Mouse (Mus musculus) brain, embryonic 14.5 days (tissue): ENCODE measurements around the gene D230025D16Rik. TPM values are rescaled to one million over a fixed set of nuclear protein-coding genes. Genes with fewer than 3 reads are reported as not detected.
"Not testable (repeated sequence)": the region's sequence is repeated elsewhere in the genome, so short reads cannot be mapped to it uniquely, and the experiment has no call there.

ENCODE experiments used
- DNase-seq: peaks from one replicate; pipeline ENCODE4 v3.0.0-alpha.2; 2011; ENCODE audit warnings: low read depth
- CTCF ChIP-seq: fragments of 200-500 bp; IDR thresholded peaks from 2 replicates; pipeline ENCODE4 v1.5.1; 2012; ENCODE audit warnings: inconsistent platforms, mild to moderate bottlenecking, moderate library complexity, borderline replicate concordance; ENCODE audit not compliant: insufficient read depth, insufficient read length; ENCODE audit errors: extremely low read depth
- POLR2A ChIP-seq: fragments of 200-500 bp; IDR thresholded peaks from 2 replicates; pipeline ENCODE4 v1.6.1; 2012; ENCODE audit warnings: mild to moderate bottlenecking, inconsistent platforms, borderline replicate concordance; ENCODE audit not compliant: poor library complexity, insufficient read depth, insufficient read length, severe bottlenecking; ENCODE audit errors: extremely low read depth
- polyA plus RNA-seq: library from polyadenylated mRNA; depleted of rRNA; stranded (reverse); fragments of >200 nt; gene quantifications from 2 replicates; pipeline ENCODE4 v1.2.3, GENCODE M21; 2012; rRNA removed

The D230025D16Rik gene
- 33.4 and 40.5 TPM in 2 replicates for polyA plus RNA-seq

DNA sequence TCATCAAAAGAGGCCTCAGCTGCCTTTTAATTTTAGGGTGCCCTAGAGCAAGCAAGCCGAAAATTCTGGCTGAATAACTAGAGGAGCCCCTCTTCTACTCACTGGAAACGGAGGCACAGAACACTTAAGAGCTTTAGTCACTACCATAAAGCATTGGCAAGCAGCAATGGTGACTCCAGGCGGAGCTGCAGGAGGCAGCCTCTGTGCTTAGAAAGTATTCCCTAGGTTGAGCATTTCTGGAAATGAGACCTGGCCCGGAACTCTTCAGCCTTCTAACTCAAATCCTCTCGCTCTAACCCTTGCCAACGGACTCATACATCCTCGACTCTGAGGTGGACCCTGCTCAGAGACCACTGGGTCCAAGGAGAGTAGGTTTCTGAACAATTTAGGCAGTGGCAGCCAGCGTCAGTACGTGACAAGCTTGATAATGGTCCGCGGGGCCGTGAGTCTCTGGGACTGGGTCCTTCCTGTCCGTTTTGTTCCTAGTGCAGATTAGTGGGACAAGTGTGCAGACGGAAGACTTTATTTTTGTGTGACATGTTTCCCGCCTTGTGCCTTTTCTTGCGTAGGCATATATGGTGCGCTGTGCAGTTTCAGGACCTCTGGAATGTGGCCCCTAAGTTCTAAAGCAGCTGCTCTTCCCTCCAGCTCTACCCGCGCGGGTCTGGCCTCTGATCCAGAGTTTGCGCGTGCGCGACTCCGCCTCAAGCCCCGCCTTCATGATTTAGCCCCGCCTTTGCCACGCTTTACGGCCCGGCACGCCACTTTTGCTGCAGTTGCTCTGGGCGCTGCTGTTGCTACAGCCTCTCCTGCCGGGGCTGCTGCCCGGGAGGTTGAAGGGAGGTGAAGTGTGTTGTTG, at the start of gene D230025D16Rik:
TSS of gene D230025D16Rik (plus strand) at position 733 of the 859 bp plus-strand sequence.
- no peak for TF ChIP-seq CTCF
- peak; percentile 83; the same call in 1 of the 2 replicates for TF ChIP-seq POLR2A
- DNase-seq, result peak; percentile 98

DNA sequence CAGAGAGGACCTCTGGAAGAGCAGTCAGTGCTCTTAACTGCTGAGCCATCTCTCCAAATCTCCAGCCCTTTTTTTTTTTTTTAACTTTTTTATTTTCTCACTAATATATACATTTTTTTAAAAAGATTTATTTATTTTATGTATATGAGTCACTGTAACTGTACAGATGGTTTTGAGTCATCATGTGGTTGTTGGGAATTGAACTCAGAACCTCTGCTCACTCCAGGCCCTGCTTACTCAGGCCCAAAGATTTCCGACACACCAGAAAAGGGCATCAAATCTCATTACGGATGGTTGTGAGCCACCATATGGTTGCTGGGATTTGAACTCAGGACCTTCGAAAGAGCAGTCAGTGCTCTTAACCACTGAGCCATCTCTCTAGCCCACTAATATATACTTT, 49.7 kb upstream of the D230025D16Rik start:
- not testable (repeated sequence) for DNase-seq

DNA sequence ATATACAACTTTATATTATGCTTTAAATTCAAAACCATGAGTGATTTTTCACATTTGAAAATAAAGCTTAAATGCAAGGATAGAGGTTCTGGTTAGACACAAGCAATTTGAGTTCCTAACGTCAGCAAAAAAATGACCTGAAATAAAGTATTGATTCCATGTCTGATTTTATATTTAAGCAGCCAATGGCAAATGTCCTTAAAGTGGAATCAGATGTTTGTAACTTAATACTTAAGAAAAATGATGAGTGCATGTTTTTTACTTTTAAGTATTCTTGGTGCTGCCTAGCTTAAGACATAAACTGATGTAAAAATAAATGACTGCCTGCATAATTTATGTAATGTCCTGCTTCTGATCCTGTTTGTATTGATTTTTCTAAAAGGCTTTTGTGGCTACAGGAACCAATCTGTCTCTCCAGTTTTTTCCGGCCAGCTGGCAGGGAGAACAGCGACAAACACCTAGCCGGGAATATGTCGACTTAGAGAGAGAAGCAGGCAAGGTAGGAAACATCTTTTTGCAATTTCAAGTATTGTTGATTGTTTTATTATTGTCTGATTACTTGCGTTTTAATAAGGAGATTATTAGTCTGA, 46.6 kb upstream of the D230025D16Rik start:
- no peak for DNase-seq
- no peak for TF ChIP-seq CTCF

DNA sequence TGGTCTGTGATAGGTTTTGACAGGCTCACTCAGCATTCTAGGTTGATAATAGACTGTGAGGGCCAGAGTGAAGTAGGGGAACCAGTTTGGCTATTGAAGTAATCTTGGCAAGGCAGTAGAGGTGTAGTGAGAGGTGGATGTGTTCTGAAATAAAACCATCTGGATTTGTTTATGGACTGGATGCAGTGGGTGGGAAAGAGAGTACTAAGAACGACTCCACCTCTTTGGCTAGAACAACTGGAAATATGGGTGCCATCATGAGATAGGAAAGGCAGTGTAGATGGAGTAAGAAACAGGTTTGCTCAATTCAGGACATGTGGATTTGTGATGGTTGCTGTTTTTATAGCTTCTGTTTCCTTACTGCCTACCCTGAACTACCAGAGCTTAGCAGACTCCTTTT, 42.7 kb upstream of the D230025D16Rik start:
- no peak for TF ChIP-seq CTCF
- no peak for TF ChIP-seq POLR2A
- DNase-seq, result no peak

DNA sequence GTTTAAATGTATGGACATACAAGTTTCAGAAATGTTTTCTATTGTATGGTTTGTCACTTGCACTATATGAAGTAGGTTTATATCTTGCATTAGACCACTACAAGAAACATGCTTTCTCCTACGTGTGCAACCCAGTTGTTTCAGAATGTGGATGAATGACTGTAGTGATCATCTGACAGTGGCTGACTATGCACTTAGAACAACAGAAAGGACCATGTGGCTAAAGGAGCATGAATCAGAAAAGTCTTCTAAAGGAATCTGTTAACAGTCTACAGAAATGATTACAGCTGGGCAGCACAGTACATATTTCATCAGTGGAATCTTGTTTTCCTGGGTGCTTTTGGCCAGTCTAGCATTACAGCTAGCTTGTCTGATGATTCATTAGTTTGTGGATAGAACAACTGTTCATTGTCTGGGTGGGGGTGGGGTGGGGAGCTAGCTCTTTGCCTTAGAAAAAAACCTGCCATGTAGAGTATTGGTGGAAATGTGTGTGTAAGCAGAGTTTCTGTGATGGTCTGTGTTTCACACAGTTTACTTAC, 38.4 kb upstream of the D230025D16Rik start:
- DNase-seq, result no peak
- TF ChIP-seq CTCF (no peak), POLR2A (no peak)

DNA sequence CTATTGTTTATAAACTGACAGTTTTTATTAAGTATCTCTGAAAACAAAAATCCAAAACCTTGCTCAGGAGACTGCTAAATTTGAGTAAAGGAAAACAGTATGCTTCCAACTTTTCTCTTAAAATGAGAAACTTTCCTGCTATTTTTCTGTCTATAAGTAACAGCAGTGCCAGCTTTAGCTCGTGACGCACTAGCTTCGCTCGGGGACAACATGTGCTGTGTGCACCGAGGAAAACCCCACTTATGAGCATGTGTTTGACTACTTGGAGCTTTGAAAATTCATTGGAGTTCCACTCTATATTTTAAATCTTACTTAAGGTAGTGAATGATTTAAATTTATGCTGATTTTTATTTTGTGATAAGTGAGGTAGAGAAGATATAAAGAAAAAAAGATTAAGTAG, 32.8 kb upstream of the D230025D16Rik start:
- no peak for DNase-seq
- TF ChIP-seq POLR2A (no peak), CTCF (no peak)

DNA sequence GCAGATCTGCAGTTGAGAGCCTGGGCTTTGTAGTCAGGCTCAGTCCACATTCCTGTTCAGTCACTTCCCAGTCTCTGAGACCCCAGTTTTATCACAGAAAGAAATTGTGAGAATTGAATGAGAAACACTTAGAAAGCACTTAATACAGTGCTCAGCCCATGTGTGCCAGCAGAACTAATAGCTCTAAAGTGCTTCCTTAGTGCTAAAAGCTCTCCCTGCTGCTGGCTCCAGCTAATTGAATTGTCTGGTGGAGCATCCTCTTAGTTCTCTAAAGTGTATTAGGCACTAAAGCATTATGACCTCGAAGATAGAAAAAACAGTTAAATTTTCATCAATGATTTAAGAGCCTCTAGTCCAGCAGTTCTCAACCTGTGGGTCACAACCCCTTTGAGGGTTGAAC, 19.2 kb upstream of the D230025D16Rik start:
- DNase-seq, result peak; percentile 46
- TF ChIP-seq POLR2A, result no peak
- TF ChIP-seq CTCF, result no peak

DNA sequence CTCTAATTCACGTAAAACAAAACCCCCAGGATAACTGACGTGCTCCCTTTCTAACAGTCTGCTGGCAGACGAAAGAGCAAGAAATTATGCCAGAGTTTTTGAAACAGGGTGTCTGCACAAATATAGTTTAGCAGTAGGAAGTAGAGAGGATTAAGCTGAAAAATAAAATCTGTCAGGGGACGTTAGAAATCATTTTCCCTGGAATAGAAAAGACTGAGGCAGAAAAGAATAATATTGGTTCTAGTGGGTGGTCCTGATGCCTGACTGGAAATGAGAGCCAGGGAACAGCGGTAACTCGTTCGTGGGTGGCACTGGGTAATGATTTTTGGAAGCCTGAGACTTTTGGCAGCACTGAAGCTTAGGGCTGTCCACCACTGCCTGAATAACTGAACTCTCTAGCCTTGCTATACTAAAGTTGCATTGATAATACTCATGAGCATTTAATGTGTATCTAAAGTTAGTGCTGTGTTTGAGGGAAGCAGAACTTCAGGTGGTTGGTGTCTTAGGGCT, 18.1 kb upstream of the D230025D16Rik start:
- DNase-seq, result peak; percentile 18

DNA sequence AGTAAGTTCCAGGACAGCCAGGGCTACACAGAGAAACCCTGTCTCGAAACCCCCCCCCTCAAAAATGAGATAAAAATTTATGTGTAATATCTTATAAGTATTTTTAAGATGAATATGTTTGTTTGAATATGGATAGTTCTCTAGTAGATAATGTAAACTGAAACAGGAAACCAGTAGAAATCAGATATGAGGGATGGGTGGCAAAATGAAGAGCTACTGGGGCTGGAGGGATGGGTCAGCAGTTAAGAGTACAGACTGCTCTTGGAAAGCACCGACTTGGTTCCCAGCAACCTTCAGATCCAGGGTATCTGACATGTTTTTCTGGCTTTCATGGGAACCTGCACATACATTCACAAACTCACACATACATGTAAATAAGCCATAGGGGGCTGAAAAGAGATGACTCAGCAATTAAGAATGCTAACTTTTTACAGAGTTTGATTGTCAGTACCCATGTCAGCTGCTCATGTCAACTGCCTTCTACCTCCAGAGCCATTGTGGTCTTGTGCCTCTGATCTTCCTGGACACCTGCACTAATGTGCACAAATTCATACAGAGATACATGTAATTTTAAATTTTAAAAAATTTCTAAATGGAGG, 17.2 kb upstream of the D230025D16Rik start:
- TF ChIP-seq CTCF (no peak), POLR2A (no peak)
- no peak for DNase-seq

More for the DNA sequence above, 18.1 kb upstream of the D230025D16Rik start:
- no peak for TF ChIP-seq CTCF
- no peak for TF ChIP-seq POLR2A

DNA sequence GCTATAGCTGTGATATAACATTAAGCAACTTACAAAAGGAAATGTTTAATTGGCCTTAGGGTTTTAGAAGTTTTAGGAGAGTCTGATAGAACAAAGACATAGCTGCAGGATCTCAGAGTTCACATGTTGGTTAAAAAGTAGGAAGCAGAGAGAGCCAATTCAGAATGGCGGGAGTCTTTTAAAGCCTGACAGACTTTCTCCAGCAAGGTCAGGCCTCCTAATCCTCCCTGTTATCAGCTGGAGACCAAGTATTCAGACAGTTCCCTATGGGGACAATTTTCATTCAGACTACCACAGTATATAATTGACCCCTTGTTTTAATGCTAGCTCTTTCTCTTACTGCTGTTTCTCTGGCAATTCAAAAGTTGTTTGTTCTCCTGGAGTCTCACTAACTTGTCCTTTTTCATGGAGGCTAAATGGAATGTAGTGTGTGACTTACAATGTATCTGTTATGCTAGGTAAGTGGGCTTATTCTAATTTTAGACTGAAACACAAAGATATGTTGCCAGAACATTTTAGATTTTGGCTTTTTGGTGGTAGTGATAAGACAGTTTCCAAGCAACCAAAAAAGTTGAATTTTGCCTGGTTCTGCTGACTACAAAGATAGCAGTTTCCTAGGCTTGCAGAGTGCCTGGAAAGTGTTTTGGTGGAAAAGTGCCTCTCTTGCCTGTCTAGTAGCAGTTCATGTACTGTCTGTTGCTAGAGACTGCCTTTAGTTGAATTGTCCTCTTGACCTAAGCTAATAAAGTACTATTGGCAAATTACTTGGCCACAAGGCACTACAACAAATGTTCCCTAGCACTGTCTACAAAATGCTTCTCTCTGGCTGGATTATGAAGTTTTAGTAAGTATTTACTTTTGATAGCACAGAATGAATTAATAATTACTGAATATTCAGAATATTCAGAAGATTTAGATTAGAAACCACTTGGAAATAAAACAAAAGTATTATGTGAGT, 15.5 kb upstream of the D230025D16Rik start:
- DNase-seq, result peak; percentile 24
- no peak for TF ChIP-seq POLR2A
- no peak for TF ChIP-seq CTCF

DNA sequence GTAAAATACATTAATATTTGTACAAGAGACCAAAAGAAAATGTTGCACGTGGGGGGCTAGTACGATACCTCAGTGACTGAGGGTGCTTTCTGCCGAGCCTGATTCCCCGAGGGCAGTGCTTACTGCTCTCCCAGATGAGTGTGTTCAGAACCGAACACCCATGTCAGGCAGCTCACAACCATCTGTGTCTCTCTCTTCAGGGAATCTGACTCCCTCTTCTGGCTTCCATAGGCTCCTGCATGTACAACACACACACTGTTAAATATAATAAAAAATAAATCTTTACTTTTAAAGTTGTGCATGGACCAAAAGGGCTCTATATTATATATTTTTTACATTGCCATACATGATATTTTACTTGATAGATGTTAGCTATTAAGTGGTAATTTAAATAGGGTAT, 10.8 kb upstream of the D230025D16Rik start:
- DNase-seq, result no peak
- TF ChIP-seq CTCF (no peak), POLR2A (no peak)

DNA sequence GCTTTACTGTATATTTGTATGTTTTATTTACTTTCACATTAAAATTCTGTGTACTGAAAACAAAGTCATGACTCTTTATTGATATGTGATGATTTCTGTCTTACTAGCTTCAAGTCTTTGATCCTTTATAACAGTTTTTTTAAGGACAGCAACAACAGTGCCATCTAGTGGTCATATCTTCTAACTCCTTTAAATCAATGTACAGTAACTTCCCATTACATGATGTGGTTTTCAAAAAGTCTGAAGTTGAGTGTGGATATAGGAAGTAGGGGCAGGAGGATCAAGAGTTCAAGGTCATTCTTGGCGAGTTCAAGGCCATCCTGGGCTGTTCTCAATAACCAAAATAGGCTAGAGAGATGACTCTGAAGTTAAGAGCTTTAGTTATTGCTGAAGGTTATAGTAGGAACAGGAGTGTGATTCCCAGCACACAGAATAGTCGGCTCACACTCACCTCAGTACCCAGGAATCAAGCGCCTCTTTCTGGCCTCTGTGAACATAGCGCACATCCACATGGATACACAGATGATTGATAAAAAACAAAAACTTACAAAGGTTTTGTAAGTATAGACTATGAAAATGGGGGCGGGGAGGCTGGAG, 6.9 kb upstream of the D230025D16Rik start:
- TF ChIP-seq CTCF (0 out of 2 replicates have a peak, but pooled peaks have one; percentile 24), POLR2A (no peak)
- DNase-seq, result peak; percentile 84
